Mouse (Mus musculus): Measurements from ENCODE around the gene Ctcf. TPM values are rescaled to one million over a fixed set of nuclear protein-coding genes. Genes with fewer than 3 reads are reported as not detected.

Gene Ctcf
- total and polyA plus RNA-seq, 2 experiments from 2014 or later = 52.5 to 86.0 TPM

- peak overlapping the region; percentile 81 for H3K4me2 ChIP-seq (ENCODE audit: low read depth)
- peaks cover 43% of the 10 kb centered on the region for H3K36me3 ChIP-seq (ENCODE audit: insufficient read depth)
- peak overlapping the region; percentile 73 for H3K4me3 ChIP-seq (ENCODE audit: low read depth, low read length)
- H3K9me3 ChIP-seq (ENCODE audit: low read length) = no peaks in the 10 kb centered on the region
- peak overlapping the region; percentile 94; the same call in 1 of the 2 replicates for H3K27ac ChIP-seq (ENCODE audit: low read depth, low read length)
- H3K4me1 ChIP-seq (ENCODE audit: insufficient read depth) = peaks cover 10% of the 10 kb centered on the region
- WGBS = 2% methylated on average over 21 of the region's 21 CpGs
- DNase-seq (no peak), ATAC-seq (peak; percentile 32)
- no peaks in the 10 kb centered on the region for H3K27me3 ChIP-seq (ENCODE audit: insufficient read depth, low read length)
- peak overlapping the region; percentile 62 for H3K9ac ChIP-seq
- no peak for TF ChIP-seq CTCF (IDR thresholded peaks at IDR 0.05; ENCODE audit: low read depth)
Observed at GRCm38 (mm10) chr8:105700566-105700965, 64.2 kb downstream of the Ctcf start.

GRCm38 (mm10) chr8:105700966-105701824 is 64.8 kb downstream of the Ctcf start, which contains the start of the genes Acd and Pard6a:
TSS of gene Acd (minus strand) at chr8:105701102.
TSS of gene Pard6a (plus strand) at chr8:105701148.
- ATAC-seq (peak; percentile 92), DNase-seq (peak; percentile 97)
- peak within 1 kb of the TSS; percentile 62 for H3K9ac ChIP-seq
- H3K4me3 ChIP-seq (ENCODE audit: low read depth, low read length) = peak within 1 kb of the TSS; percentile 73
- under 1% methylated on average over 60 of the region's 60 CpGs for WGBS
- TF ChIP-seq CTCF (IDR thresholded peaks at IDR 0.05; ENCODE audit: low read depth) = peak; percentile 34; the same call in 1 of the 2 replicates
- H3K27ac ChIP-seq (ENCODE audit: low read depth, low read length) = peak within 1 kb of the TSS; percentile 94
- no peaks in the 10 kb centered on the region for H3K27me3 ChIP-seq (ENCODE audit: insufficient read depth, low read length)
- H3K4me1 ChIP-seq (ENCODE audit: insufficient read depth) = peaks cover 10% of the 10 kb centered on the region
- H3K9me3 ChIP-seq (ENCODE audit: low read length) = no peaks in the 10 kb centered on the region
- H3K4me2 ChIP-seq (ENCODE audit: low read depth) = peak within 1 kb of the TSS; percentile 81
- H3K36me3 ChIP-seq (ENCODE audit: insufficient read depth) = peaks cover 40% of the 10 kb centered on the region

GRCm38 (mm10) chr8:105702001-105702401 is 65.6 kb downstream of the Ctcf start:
- no peak for TF ChIP-seq CTCF (IDR thresholded peaks at IDR 0.05; ENCODE audit: low read depth)
- H3K9ac ChIP-seq = peak overlapping the region; percentile 62
- WGBS = 26% methylated on average over 18 of the region's 18 CpGs
- DNase-seq (peak; percentile 21), ATAC-seq (peak; percentile 2; the same call in 1 of the 2 replicates)
- H3K36me3 ChIP-seq (ENCODE audit: insufficient read depth) = peaks cover 32% of the 10 kb centered on the region
- H3K9me3 ChIP-seq (ENCODE audit: low read length) = no peaks in the 10 kb centered on the region
- H3K27me3 ChIP-seq (ENCODE audit: insufficient read depth, low read length) = no peaks in the 10 kb centered on the region
- H3K4me3 ChIP-seq (ENCODE audit: low read depth, low read length) = peak overlapping the region; percentile 73
- peak overlapping the region; percentile 94 for H3K27ac ChIP-seq (ENCODE audit: low read depth, low read length)
- peak overlapping the region; percentile 81 for H3K4me2 ChIP-seq (ENCODE audit: low read depth)
- peaks cover 10% of the 10 kb centered on the region for H3K4me1 ChIP-seq (ENCODE audit: insufficient read depth)

GRCm38 (mm10) chr8:105702731-105703415 is 66.5 kb downstream of the Ctcf start:
- no peaks in the 10 kb centered on the region for H3K27me3 ChIP-seq (ENCODE audit: insufficient read depth, low read length)
- H3K36me3 ChIP-seq (ENCODE audit: insufficient read depth) = peaks cover 24% of the 10 kb centered on the region
- H3K4me3 ChIP-seq (ENCODE audit: low read depth, low read length) = no peak overlapping the region
- H3K4me1 ChIP-seq (ENCODE audit: insufficient read depth) = peaks cover 10% of the 10 kb centered on the region
- no peak for TF ChIP-seq CTCF (IDR thresholded peaks at IDR 0.05; ENCODE audit: low read depth)
- no peak overlapping the region for H3K27ac ChIP-seq (ENCODE audit: low read depth, low read length)
- no peak overlapping the region for H3K9ac ChIP-seq
- H3K9me3 ChIP-seq (ENCODE audit: low read length) = no peaks in the 10 kb centered on the region
- no peak for DNase-seq
- no peak overlapping the region for H3K4me2 ChIP-seq (ENCODE audit: low read depth)
- ATAC-seq = no peak
- WGBS = 94% methylated on average over 24 of the region's 24 CpGs

- DNase-seq (no peak), ATAC-seq (no peak)
- Histone ChIP-seq H3K9ac (no peak overlapping the region), H3K4me2 (ENCODE audit: low read depth) (no peak overlapping the region), H3K4me3 (ENCODE audit: low read depth, low read length) (no peak overlapping the region), H3K36me3 (ENCODE audit: insufficient read depth) (peaks cover 12% of the 10 kb centered on the region), H3K9me3 (ENCODE audit: low read length) (no peaks in the 10 kb centered on the region), H3K27me3 (ENCODE audit: insufficient read depth, low read length) (no peaks in the 10 kb centered on the region), H3K4me1 (ENCODE audit: insufficient read depth) (peaks cover 10% of the 10 kb centered on the region), H3K27ac (ENCODE audit: low read depth, low read length) (no peak overlapping the region)
- 93% methylated on average over 34 of the region's 34 CpGs for WGBS
- TF ChIP-seq CTCF (IDR thresholded peaks at IDR 0.05; ENCODE audit: low read depth) = no peak
Observed at GRCm38 (mm10) chr8:105704146-105704812, 67.9 kb downstream of the Ctcf start.

- DNase-seq (no peak), ATAC-seq (no peak)
- 91% methylated on average over 6 of the region's 6 CpGs for WGBS
- H3K9me3 ChIP-seq (ENCODE audit: low read length) = no peaks in the 10 kb centered on the region
- peaks cover 8% of the 10 kb centered on the region for H3K4me1 ChIP-seq (ENCODE audit: insufficient read depth)
- H3K27me3 ChIP-seq (ENCODE audit: insufficient read depth, low read length) = no peaks in the 10 kb centered on the region
- H3K36me3 ChIP-seq (ENCODE audit: insufficient read depth) = peaks cover 12% of the 10 kb centered on the region
- H3K27ac ChIP-seq (ENCODE audit: low read depth, low read length) = no peak overlapping the region
- H3K4me2 ChIP-seq (ENCODE audit: low read depth) = no peak overlapping the region
- no peak overlapping the region for H3K9ac ChIP-seq
- TF ChIP-seq CTCF (IDR thresholded peaks at IDR 0.05; ENCODE audit: low read depth) = no peak
- H3K4me3 ChIP-seq (ENCODE audit: low read depth, low read length) = no peak overlapping the region
Observed at GRCm38 (mm10) chr8:105704955-105705354, 68.6 kb downstream of the Ctcf start.

Data from forebrain, postnatal 0 days (tissue).